Mouse (Mus musculus) embryonic fibroblast, embryonic 13.5 days (primary cell): ENCODE results near the gene Gm8994. TPM values are rescaled to one million over a fixed set of nuclear protein-coding genes. Genes with fewer than 3 reads are reported as not detected.
"Not testable (repeated sequence)": the region's sequence is repeated elsewhere in the genome, so short reads cannot be mapped to it uniquely, and the experiment has no call there.

Experiments
- H3K27ac ChIP-seq: 2 replicates; pipeline ENCODE4 v1.5.1; 2012; ENCODE audit warnings: low read length, control low read depth, inconsistent platforms; ENCODE audit not compliant: insufficient read depth
- H3K4me1 ChIP-seq: 2 replicates; pipeline ENCODE4 v1.6.1; 2011; ENCODE audit warnings: low read length; ENCODE audit not compliant: control insufficient read depth, insufficient read depth
- H3K4me3 ChIP-seq: 2 replicates; pipeline ENCODE4 v1.5.1; 2011; ENCODE audit warnings: mild to moderate bottlenecking, control low read depth, low read length; ENCODE audit not compliant: insufficient read depth
- CTCF ChIP-seq: IDR thresholded peaks from 2 replicates; pipeline ENCODE4 v1.5.1; 2011; ENCODE audit warnings: mild to moderate bottlenecking, control low read depth, low read length, moderate library complexity, borderline replicate concordance; ENCODE audit not compliant: insufficient read depth
- POLR2A ChIP-seq: IDR thresholded peaks from 2 replicates; pipeline ENCODE4 v1.6.1; 2011; ENCODE audit warnings: low read depth, mild to moderate bottlenecking, control low read depth, low read length, moderate library complexity
- polyA plus RNA-seq: library from polyadenylated mRNA; stranded (reverse); fragments of >200 nt; gene quantifications from 2 replicates; pipeline ENCODE4 v1.2.4, GENCODE M21; 2011; ENCODE audit warnings: low read depth; ENCODE audit not compliant: missing spikeins, insufficient read length

Gm8994 gene
- polyA plus RNA-seq, 1 experiment: not detected

GRCm38 (mm10) chr6:136304369-136304988, 22.9 kb upstream of the Gm8994 start:
- Histone ChIP-seq H3K4me1 (no peaks in the 10 kb centered on the region; the same call in 1 of the 2 replicates), H3K27ac (no peak overlapping the region), H3K4me3 (no peak overlapping the region)
- TF ChIP-seq POLR2A (no peak), CTCF (no peak)

GRCm38 (mm10) chr6:136309487-136309886, 17.9 kb upstream of the Gm8994 start:
- TF ChIP-seq CTCF (no peak), POLR2A (no peak)
- H3K4me3 ChIP-seq: no peak overlapping the region
- H3K4me1 ChIP-seq: no peaks in the 10 kb centered on the region
- peak overlapping the region; percentile 34; the same call in 1 of the 2 replicates for H3K27ac ChIP-seq

- not testable (repeated sequence) for H3K4me3 ChIP-seq, H3K27ac ChIP-seq, H3K4me1 ChIP-seq
Observed at GRCm38 (mm10) chr6:136328416-136328815, 1.1 kb downstream of the Gm8994 start.

GRCm38 (mm10) chr6:136340669-136341068, 13.3 kb downstream of the Gm8994 start:
- Histone ChIP-seq H3K4me1 (no peaks in the 10 kb centered on the region), H3K27ac (no peak overlapping the region), H3K4me3 (no peak overlapping the region)
- no peak for TF ChIP-seq POLR2A
- no peak for TF ChIP-seq CTCF

- TF ChIP-seq POLR2A: no peak
- TF ChIP-seq CTCF: no peak
- Histone ChIP-seq H3K27ac (no peak overlapping the region), H3K4me3 (no peak overlapping the region), H3K4me1 (no peaks in the 10 kb centered on the region)
Observed at GRCm38 (mm10) chr6:136341093-136341492, 13.8 kb downstream of the Gm8994 start.

GRCm38 (mm10) chr6:136343868-136344267, 16.5 kb downstream of the Gm8994 start:
- Histone ChIP-seq H3K4me3 (no peak overlapping the region), H3K27ac (no peak overlapping the region), H3K4me1 (no peaks in the 10 kb centered on the region)
- TF ChIP-seq POLR2A: no peak

GRCm38 (mm10) chr6:136345034-136345433, 17.7 kb downstream of the Gm8994 start:
- Histone ChIP-seq H3K4me3 (no peak overlapping the region), H3K27ac (no peak overlapping the region), H3K4me1 (no peaks in the 10 kb centered on the region)
- no peak for TF ChIP-seq POLR2A
- no peak for TF ChIP-seq CTCF

GRCm38 (mm10) chr6:136345641-136346040, 18.3 kb downstream of the Gm8994 start:
- TF ChIP-seq POLR2A (no peak), CTCF (no peak)
- Histone ChIP-seq H3K4me3 (no peak overlapping the region), H3K4me1 (no peaks in the 10 kb centered on the region), H3K27ac (no peak overlapping the region)

- no peak overlapping the region for H3K4me3 ChIP-seq
- no peak overlapping the region for H3K27ac ChIP-seq
- H3K4me1 ChIP-seq: no peaks in the 10 kb centered on the region
- no peak for TF ChIP-seq POLR2A
- no peak for TF ChIP-seq CTCF
Observed at GRCm38 (mm10) chr6:136347053-136347452, 19.7 kb downstream of the Gm8994 start.

- H3K4me1 ChIP-seq: no peaks in the 10 kb centered on the region
- TF ChIP-seq CTCF (no peak), POLR2A (no peak)
- H3K27ac ChIP-seq: no peak overlapping the region
- H3K4me3 ChIP-seq: no peak overlapping the region
Observed at GRCm38 (mm10) chr6:136347631-136348030, 20.3 kb downstream of the Gm8994 start.
